Mouse (Mus musculus): ENCODE measurements at regions not wholly inside any gene's neighbourhood (a gene's known extent, or its start where the extent isn't known, plus 50 kb on each side); places are given as distances from the start of the nearest gene placed in this dataset.

DNA sequence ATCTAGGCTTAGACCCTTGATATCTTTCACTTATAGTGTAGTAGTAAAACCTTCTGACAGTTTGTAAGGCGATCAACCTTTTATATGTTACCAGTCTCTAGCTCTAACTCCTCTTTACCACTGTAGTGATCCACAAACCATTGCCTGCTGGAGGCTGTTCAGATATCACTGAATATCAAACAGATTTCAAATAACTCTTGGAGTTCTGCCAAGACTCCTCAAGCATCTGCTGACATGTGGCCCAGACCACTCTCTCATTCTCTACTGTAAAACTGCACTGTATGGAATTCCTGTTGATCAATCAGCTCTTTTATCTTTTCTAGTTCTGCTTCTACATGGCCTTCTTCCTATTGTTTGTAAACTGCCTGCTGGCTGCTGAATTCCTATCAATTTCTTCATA is 389.2 kb downstream of the Lrfn5 start:
- TF ChIP-seq CTCF (IDR thresholded peaks at IDR 0.05; ENCODE audit: borderline replicate concordance, extremely low read depth, insufficient read depth, insufficient read length) (no peak), POLR2A (IDR thresholded peaks at IDR 0.05; ENCODE audit: borderline replicate concordance, extremely low read depth, insufficient read depth, insufficient read length, poor library complexity, severe bottlenecking) (no peak)
- peak; percentile 67 for DNase-seq (ENCODE audit: low read depth)

DNA sequence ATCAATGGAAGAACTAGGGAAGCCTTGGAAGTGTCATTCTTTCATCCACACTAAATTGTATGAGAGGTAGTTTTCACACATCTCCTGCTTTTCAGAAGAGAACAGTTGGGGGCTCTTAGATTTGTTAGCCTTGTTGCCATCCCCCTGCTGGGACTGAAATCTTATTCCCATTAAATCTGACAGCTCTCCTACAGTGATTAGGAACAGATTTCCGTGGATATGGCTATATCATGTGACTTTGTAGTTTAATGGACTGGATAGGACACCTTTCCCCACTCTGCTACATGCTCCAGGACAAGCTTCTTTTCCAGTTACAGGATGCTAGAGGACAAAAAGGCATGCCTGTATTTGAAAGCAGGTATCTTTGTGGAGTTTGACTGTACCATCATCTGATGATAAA is 400.4 kb downstream of the Lrfn5 start:
- DNase-seq (ENCODE audit: low read depth): peak; percentile 71

DNA sequence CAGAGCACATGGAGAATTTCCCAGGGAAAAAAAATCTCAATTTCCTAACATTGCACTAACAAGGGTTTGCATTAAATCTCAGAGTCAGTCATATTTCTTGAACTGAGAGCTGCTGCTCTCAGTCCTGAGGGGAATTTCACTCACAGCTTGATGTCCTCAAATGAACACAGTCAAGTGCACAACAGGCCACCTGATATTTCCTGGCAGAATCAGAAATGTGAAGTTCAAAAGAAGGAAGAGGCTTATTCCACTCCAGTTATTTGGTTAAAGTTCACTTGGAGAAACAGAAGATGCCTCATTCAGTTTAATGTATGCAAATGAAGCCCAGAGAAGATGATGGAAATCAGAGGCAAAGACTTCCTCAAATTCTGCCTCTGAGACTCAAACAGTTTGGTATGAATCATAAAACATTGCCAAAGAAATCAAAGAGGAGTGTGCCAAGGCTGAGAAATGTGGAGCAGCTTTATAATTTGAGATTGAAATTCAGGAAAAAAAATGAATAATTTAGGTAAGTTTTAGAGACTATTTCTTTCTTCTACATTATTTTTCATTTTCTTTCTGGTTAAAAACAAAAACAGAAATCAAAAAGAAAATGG is 402.4 kb downstream of the Lrfn5 start:
- no peak for TF ChIP-seq POLR2A (IDR thresholded peaks at IDR 0.05; ENCODE audit: borderline replicate concordance, extremely low read depth, insufficient read depth, insufficient read length, poor library complexity, severe bottlenecking)
- TF ChIP-seq CTCF (IDR thresholded peaks at IDR 0.05; ENCODE audit: borderline replicate concordance, extremely low read depth, insufficient read depth, insufficient read length): no peak
- peak; percentile 55 for DNase-seq (ENCODE audit: low read depth)

More for the DNA sequence above, 400.4 kb downstream of the Lrfn5 start:
- TF ChIP-seq POLR2A (IDR thresholded peaks at IDR 0.05; ENCODE audit: borderline replicate concordance, extremely low read depth, insufficient read depth, insufficient read length, poor library complexity, severe bottlenecking) (no peak), CTCF (IDR thresholded peaks at IDR 0.05; ENCODE audit: borderline replicate concordance, extremely low read depth, insufficient read depth, insufficient read length) (no peak)
